Mouse (Mus musculus): ENCODE results near the gene Gatm. TPM values are rescaled to one million over a fixed set of nuclear protein-coding genes. Genes with fewer than 3 reads are reported as not detected.

The Gatm gene
- total and polyA plus RNA-seq, 2 experiments from 2014 or later = 47.6 to 59.7 TPM

DNA sequence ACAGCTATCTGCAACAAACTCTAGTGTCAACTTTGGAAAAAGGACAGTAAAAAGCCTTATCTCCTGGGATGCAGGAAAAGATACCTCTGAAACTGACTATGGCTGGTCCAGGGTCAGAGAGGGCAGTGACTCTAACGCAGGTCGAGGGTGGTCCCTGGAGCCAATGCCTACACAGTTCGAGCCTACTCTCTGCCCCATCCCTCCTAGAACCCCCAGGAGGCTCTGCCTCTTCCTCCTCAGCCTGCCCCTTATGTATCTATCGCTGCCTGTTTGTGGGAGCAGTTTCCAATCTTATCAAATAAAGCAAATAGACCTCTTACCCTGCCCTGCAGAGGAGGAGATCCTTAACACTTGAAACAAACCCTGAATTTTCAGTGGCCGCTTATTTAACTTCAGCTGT lies 27.6 kb upstream of the Gatm start:
- no peak for TF ChIP-seq CTCF (IDR thresholded peaks at IDR 0.05; ENCODE audit: low read depth)
- H3K4me1 ChIP-seq (ENCODE audit: insufficient read depth) = no peaks in the 10 kb centered on the region
- WGBS = 57% methylated on average over 5 of the region's 5 CpGs

DNA sequence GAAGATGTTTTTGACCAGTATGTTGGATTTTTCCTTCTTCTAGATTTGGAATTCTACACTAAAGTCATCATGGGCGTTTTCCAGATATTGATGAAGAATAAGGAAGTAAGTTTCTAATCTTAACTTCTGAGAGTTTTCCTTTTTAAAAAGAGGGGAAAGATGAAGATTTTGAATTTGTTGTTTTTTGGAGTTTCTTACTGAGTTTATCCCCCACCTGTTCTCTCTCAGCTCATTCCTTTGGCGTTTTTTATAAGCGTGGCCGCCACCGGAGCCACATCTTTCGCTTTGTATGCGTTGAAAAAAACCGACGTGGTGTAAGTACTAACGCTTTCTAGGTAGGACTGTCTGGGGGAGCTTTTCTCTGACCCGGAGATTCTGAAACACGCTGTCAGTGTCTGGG lies 26.9 kb upstream of the Gatm start:
- no peaks in the 10 kb centered on the region for H3K4me1 ChIP-seq (ENCODE audit: insufficient read depth)
- 34% methylated on average over 12 of the region's 12 CpGs for WGBS
- H3K27me3 ChIP-seq (ENCODE audit: insufficient read depth, low read length) = no peaks in the 10 kb centered on the region
- ATAC-seq (no peak), DNase-seq (no peak)
- no peak overlapping the region for H3K27ac ChIP-seq (ENCODE audit: low read depth, low read length)
- no peak for TF ChIP-seq CTCF (IDR thresholded peaks at IDR 0.05; ENCODE audit: low read depth)
- no peak overlapping the region; the same call in 1 of the 2 replicates for H3K9ac ChIP-seq
- H3K4me2 ChIP-seq (ENCODE audit: low read depth) = peak overlapping the region; percentile 68
- H3K36me3 ChIP-seq (ENCODE audit: insufficient read depth) = peaks cover 13% of the 10 kb centered on the region
- H3K4me3 ChIP-seq (ENCODE audit: low read depth, low read length) = peak overlapping the region; percentile 32
- H3K9me3 ChIP-seq (ENCODE audit: low read length) = no peaks in the 10 kb centered on the region

More for the DNA sequence above, 27.6 kb upstream of the Gatm start:
- Histone ChIP-seq H3K27me3 (ENCODE audit: insufficient read depth, low read length) (no peaks in the 10 kb centered on the region), H3K27ac (ENCODE audit: low read depth, low read length) (no peak overlapping the region), H3K9ac (no peak overlapping the region), H3K4me3 (ENCODE audit: low read depth, low read length) (no peak overlapping the region), H3K4me2 (ENCODE audit: low read depth) (no peak overlapping the region), H3K36me3 (ENCODE audit: insufficient read depth) (0 out of 2 replicates have a peak, but pooled peaks cover 7% of the 10 kb centered on the region), H3K9me3 (ENCODE audit: low read length) (no peaks in the 10 kb centered on the region)
- DNase-seq = no peak
- no peak for ATAC-seq

DNA sequence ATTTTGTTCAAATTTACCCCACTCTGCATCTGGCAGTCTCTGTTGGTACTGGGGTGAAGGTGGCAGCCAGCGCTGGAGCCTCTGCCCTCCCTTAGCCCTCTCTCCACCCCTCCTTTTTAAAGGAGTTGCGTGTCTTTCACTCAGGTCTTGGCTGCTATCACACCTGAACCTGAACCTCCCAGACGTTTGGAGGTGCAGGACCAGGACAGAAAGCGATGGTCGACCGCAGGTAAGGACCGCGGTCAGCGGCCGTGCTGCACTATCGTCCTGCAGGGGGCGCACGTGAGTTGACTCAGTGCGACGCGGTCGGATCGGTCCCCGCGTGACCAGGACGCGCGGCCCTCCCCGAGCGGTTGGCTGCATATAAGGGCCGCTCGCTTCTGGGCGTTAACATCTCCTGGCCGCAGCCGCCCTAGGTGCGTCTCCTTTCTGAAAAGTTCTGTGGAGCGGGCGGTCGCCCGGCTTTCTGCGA lies 26.5 kb upstream of the Gatm start:
- Histone ChIP-seq H3K4me2 (ENCODE audit: low read depth) (peak overlapping the region; percentile 68), H3K36me3 (ENCODE audit: insufficient read depth) (peaks cover 15% of the 10 kb centered on the region), H3K4me1 (ENCODE audit: insufficient read depth) (no peaks in the 10 kb centered on the region), H3K9me3 (ENCODE audit: low read length) (no peaks in the 10 kb centered on the region), H3K27ac (ENCODE audit: low read depth, low read length) (no peak overlapping the region), H3K4me3 (ENCODE audit: low read depth, low read length) (peak overlapping the region; percentile 32), H3K9ac (no peak overlapping the region; the same call in 1 of the 2 replicates), H3K27me3 (ENCODE audit: insufficient read depth, low read length) (no peaks in the 10 kb centered on the region)
- peak; percentile 69 for DNase-seq
- WGBS = under 1% methylated on average over 36 of the region's 36 CpGs
- peak; percentile 72 for ATAC-seq
- peak; percentile 88 for TF ChIP-seq CTCF (IDR thresholded peaks at IDR 0.05; ENCODE audit: low read depth)

DNA sequence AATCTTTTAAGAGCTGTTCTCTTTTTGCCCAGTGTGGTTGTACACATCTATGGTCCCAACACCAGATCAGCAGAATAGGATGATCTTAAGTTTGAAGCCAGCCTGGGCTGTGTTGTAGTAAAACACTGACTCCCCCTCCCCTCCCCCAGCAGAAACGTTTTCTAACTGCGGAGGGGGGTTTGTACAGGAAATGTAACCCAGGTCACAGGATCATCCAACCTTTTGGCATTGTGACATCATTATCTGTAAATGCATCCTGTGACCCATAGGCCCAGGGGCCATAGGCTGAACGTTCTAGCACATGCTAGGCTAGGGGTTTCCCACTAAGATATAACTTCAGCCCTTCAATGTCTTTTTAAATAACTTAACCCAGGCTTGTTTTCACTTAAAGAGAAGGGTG lies 25.6 kb upstream of the Gatm start, which contains the start of gene AA467197:
Gene AA467197, plus strand, starts transcription at position 301 of the 400 bp plus-strand sequence.
- H3K4me2 ChIP-seq (ENCODE audit: low read depth) = peak within 1 kb of the TSS; percentile 68
- H3K4me3 ChIP-seq (ENCODE audit: low read depth, low read length) = peak within 1 kb of the TSS; percentile 32
- no peaks in the 10 kb centered on the region for H3K27me3 ChIP-seq (ENCODE audit: insufficient read depth, low read length)
- DNase-seq (no peak), ATAC-seq (no peak)
- no peak within 1 kb of the TSS for H3K27ac ChIP-seq (ENCODE audit: low read depth, low read length)
- peaks cover 18% of the 10 kb centered on the region for H3K36me3 ChIP-seq (ENCODE audit: insufficient read depth)
- no peaks in the 10 kb centered on the region for H3K9me3 ChIP-seq (ENCODE audit: low read length)
- no peaks in the 10 kb centered on the region for H3K4me1 ChIP-seq (ENCODE audit: insufficient read depth)
- WGBS = 68% methylated on average over 3 of the region's 3 CpGs
- H3K9ac ChIP-seq = no peak within 1 kb of the TSS; the same call in 1 of the 2 replicates
- TF ChIP-seq CTCF (IDR thresholded peaks at IDR 0.05; ENCODE audit: low read depth) = no peak

DNA sequence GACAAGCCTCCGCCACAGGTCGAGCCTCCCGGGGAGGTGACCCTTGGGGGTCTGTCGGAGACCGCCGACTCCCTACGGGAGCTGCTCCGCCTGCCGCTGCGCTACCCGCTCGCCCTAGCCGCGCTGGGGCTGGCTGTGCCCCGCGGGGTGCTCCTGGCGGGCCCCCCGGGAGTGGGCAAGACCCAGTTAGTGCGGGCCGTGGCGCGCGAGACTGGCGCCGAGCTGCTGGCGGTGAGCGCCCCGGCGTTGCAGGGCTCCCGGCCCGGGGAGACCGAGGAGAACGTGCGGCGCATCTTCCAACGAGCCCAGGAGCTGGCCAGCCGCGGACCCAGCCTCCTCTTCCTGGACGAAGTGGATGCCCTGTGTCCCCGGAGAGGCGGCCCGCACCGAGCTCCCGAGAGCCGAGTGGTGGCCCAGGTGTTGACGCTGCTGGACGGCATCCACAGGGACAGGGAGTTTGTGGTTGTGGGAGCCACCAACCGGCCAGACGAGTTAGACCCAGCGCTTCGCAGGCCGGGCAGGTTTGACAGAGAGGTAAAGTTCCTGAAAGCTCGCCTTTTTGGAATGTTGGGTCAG lies 20.2 kb upstream of the Gatm start:
- Histone ChIP-seq H3K9me3 (ENCODE audit: low read length) (no peaks in the 10 kb centered on the region), H3K36me3 (ENCODE audit: insufficient read depth) (peaks cover 18% of the 10 kb centered on the region), H3K4me3 (ENCODE audit: low read depth, low read length) (peak overlapping the region; percentile 68), H3K27me3 (ENCODE audit: insufficient read depth, low read length) (no peaks in the 10 kb centered on the region), H3K27ac (ENCODE audit: low read depth, low read length) (peak overlapping the region; percentile 76; the same call in 1 of the 2 replicates), H3K9ac (peak overlapping the region; percentile 68), H3K4me2 (ENCODE audit: low read depth) (peak overlapping the region; percentile 97), H3K4me1 (ENCODE audit: insufficient read depth) (no peaks in the 10 kb centered on the region)
- ATAC-seq = peak; percentile 30; the same call in 1 of the 2 replicates
- TF ChIP-seq CTCF (IDR thresholded peaks at IDR 0.05; ENCODE audit: low read depth) = no peak
- DNase-seq = no peak
- WGBS = 4% methylated on average over 53 of the region's 53 CpGs

DNA sequence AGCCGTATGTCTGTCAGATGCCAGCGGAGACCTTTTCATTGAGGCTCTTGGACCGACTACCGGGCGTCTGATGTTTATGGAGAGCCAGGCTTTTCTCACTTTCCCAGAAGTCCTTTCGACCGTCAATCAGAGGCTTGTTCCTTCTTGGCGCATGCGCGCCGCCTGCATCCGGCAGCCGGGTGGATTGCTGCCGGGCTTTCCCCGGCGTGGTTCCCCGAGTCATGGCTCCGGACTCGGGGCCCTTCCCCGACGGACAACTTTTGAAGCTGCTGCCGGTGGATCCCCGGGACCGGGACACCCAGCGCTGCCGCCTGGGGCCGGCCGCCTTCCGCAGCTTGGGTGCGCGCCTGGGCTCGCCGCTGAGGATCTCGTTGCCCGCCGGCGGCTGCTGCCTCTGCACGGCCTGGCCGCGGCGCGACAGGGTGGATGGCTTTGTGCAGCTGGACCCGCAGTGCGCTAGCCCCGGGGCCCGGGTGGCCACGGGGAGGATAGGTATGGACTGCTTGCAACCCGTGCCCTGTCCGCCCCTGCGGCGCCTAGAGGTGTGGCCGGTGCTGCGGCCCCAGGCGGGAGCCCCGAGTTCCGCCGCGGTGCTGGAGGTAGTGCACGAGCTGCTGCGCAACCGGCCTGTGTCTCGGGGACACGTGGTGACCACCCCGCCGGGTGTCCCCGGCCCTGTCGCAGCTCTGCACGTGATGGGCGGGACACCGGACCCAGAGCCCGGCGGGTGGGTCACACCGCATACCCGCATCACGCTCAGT lies 19.5 kb upstream of the Gatm start:
- peak overlapping the region; percentile 76 for H3K27ac ChIP-seq (ENCODE audit: low read depth, low read length)
- no peaks in the 10 kb centered on the region for H3K9me3 ChIP-seq (ENCODE audit: low read length)
- peak overlapping the region; percentile 97 for H3K4me2 ChIP-seq (ENCODE audit: low read depth)
- peak overlapping the region; percentile 68 for H3K4me3 ChIP-seq (ENCODE audit: low read depth, low read length)
- no peaks in the 10 kb centered on the region for H3K4me1 ChIP-seq (ENCODE audit: insufficient read depth)
- H3K9ac ChIP-seq = peak overlapping the region; percentile 68
- WGBS = under 1% methylated on average over 71 of the region's 75 CpGs
- peak; percentile 90 for ATAC-seq
- H3K27me3 ChIP-seq (ENCODE audit: insufficient read depth, low read length) = no peaks in the 10 kb centered on the region
- DNase-seq = peak; percentile 94
- H3K36me3 ChIP-seq (ENCODE audit: insufficient read depth) = peaks cover 18% of the 10 kb centered on the region
- TF ChIP-seq CTCF (IDR thresholded peaks at IDR 0.05; ENCODE audit: low read depth) = no peak; the same call in 1 of the 2 replicates

DNA sequence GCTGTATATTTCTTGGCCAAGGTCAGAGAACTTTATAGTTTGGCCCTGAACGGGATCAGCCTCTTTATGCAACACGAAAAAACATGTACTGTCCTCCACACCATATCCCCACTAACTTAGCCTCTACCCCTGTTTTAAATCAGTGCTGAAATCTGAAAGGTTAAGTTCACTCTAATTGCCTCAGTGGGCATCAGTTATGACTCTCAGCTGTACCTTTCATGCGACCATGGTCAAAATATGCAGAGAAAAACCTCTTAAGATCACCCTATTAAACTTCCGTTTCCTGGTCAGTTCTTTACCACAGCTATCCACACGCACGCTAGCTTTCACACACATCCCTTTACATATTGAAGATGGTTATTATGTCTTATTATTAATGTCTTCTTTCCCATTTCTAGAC lies 18.8 kb upstream of the Gatm start:
- no peaks in the 10 kb centered on the region for H3K9me3 ChIP-seq (ENCODE audit: low read length)
- no peaks in the 10 kb centered on the region for H3K27me3 ChIP-seq (ENCODE audit: insufficient read depth, low read length)
- peak overlapping the region; percentile 97 for H3K4me2 ChIP-seq (ENCODE audit: low read depth)
- no peak overlapping the region for H3K27ac ChIP-seq (ENCODE audit: low read depth, low read length)
- WGBS = 63% methylated on average over 6 of the region's 6 CpGs
- no peak for DNase-seq
- peak overlapping the region; percentile 68 for H3K9ac ChIP-seq
- peak overlapping the region; percentile 68 for H3K4me3 ChIP-seq (ENCODE audit: low read depth, low read length)
- no peak for TF ChIP-seq CTCF (IDR thresholded peaks at IDR 0.05; ENCODE audit: low read depth)
- H3K4me1 ChIP-seq (ENCODE audit: insufficient read depth) = no peaks in the 10 kb centered on the region
- peaks cover 18% of the 10 kb centered on the region for H3K36me3 ChIP-seq (ENCODE audit: insufficient read depth)
- ATAC-seq = no peak

Measured in forebrain, postnatal 0 days (tissue).